Mouse (Mus musculus): Measurements from ENCODE around the gene Gm8720. TPM values are rescaled to one million over a fixed set of nuclear protein-coding genes. Genes with fewer than 3 reads are reported as not detected.

Gm8720 gene
- not detected for polyA plus RNA-seq (2017; shearing (Covaris generic))

GRCm38 (mm10) chr7:23067356-23067755, at the start of gene Gm8720:
Gene Gm8720, minus strand, starts transcription at chr7:23067456.

DNA sequence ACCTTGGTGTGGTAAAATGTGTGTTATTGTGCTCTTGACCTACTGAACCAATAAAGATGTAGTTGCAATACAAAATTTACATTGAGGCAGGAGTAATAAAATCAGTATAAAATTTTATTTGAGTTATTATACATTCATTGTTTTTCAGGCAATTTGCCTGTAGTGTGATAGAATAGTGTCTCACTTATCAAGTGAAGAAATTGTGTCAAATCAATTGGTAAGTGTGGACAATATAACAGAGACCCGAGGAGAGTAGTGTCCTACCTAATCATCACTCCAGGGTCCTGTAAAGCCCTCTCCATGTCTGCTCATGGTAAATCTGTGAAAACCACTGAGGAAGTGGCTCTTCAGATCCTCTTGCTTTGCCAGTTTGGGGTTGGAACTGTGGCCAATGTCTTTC, 12.0 kb downstream of the Gm8720 start, which contains the start of gene Vmn1r163:
Gene Vmn1r163 (plus strand): TSS at position 301 of the 400 bp plus-strand sequence.

GRCm38 (mm10) chr7:23019823-23020222, 47.4 kb downstream of the Gm8720 start, which contains the start of gene Gm4216:
Gene Gm4216, minus strand, starts transcription at chr7:23019923.

Other genes starting within 250 kb of the Gm8720 start
- gene Vmn1r159, start 223.9 kb downstream of the Gm8720 start, polyA plus RNA-seq (2017; shearing (Covaris generic)) = not detected
- gene Vmn1r160, start 196.2 kb downstream of the Gm8720 start, polyA plus RNA-seq (2017; shearing (Covaris generic)) = not detected
- gene Gm4214, start 82.8 kb downstream of the Gm8720 start, polyA plus RNA-seq (2017; shearing (Covaris generic)) = not detected
- not detected for gene Gm4216, start 47.5 kb downstream of the Gm8720 start, polyA plus RNA-seq (2017; shearing (Covaris generic))
- not detected for gene Vmn1r163, start 11.9 kb downstream of the Gm8720 start, polyA plus RNA-seq (2017; shearing (Covaris generic))
- not detected for gene Gm10662, start 77.0 kb upstream of the Gm8720 start, polyA plus RNA-seq (2017; shearing (Covaris generic))
- gene Vmn1r165, start 149.9 kb upstream of the Gm8720 start, polyA plus RNA-seq (2017; shearing (Covaris generic)) = not detected
- not detected for gene Vmn1r166, start 184.2 kb upstream of the Gm8720 start, polyA plus RNA-seq (2017; shearing (Covaris generic))
- gene Gm6902, start 211.4 kb upstream of the Gm8720 start, polyA plus RNA-seq (2017; shearing (Covaris generic)) = not detected
- gene Nlrp4e, start 233.7 kb upstream of the Gm8720 start, polyA plus RNA-seq (2017; shearing (Covaris generic)) = not detected